Mouse (Mus musculus) intestine, postnatal 0 days (tissue): ENCODE data around the gene Shq1. TPM values are rescaled to one million over a fixed set of nuclear protein-coding genes. Genes with fewer than 3 reads are reported as not detected.
A peak's percentile ranks its signal among the peaks of the same experiment; 100 is the strongest.

ENCODE experiments used
- ATAC-seq: fragments of 200-750 bp; cut with Nextera tagmentation; 2 replicates; pipeline ENCODE4 v1.8.0; 2017; ENCODE audit warnings: mild to moderate bottlenecking, moderate TSS enrichment, moderate library complexity
- H3K27ac ChIP-seq: fragments of 300-500 bp; sonication (generic); 2 replicates; pipeline ENCODE4 v1.5.1; 2014; ENCODE audit warnings: mild to moderate bottlenecking, low read depth, low read length, moderate library complexity
- H3K27me3 ChIP-seq: fragments of 300-500 bp; sonication (generic); replicated peaks from 2 replicates; pipeline ENCODE4 v1.6.1; 2014; ENCODE audit warnings: low read length, mixed read lengths; ENCODE audit not compliant: control insufficient read depth, insufficient read depth
- H3K36me3 ChIP-seq: fragments of 300-500 bp; sonication (generic); 2 replicates; pipeline ENCODE4 v1.6.1; 2014; ENCODE audit warnings: mild to moderate bottlenecking, moderate library complexity; ENCODE audit not compliant: control insufficient read depth, insufficient read depth
- H3K4me1 ChIP-seq: fragments of 300-500 bp; sonication (generic); replicated peaks from 2 replicates; pipeline ENCODE4 v1.6.1; 2014; ENCODE audit warnings: antibody characterized with exemption, low read length, mixed read lengths; ENCODE audit not compliant: control insufficient read depth, insufficient read depth
- H3K4me2 ChIP-seq: fragments of 300-500 bp; sonication (generic); replicated peaks from 2 replicates; pipeline ENCODE4 v1.6.1; 2014; ENCODE audit warnings: low read depth, mild to moderate bottlenecking, moderate library complexity
- H3K4me3 ChIP-seq: fragments of 300-500 bp; sonication (generic); 2 replicates; pipeline ENCODE4 v1.5.1; 2014; ENCODE audit warnings: low read depth, low read length
- H3K9ac ChIP-seq: fragments of 300-500 bp; sonication (generic); 2 replicates; pipeline ENCODE4 v1.6.1; 2014; ENCODE audit warnings: mild to moderate bottlenecking, low read depth, low read length
- H3K9me3 ChIP-seq: fragments of 300-500 bp; sonication (generic); 2 replicates; pipeline ENCODE4 v1.6.1; 2016; ENCODE audit warnings: mixed run types; ENCODE audit not compliant: control insufficient read depth
- CTCF ChIP-seq: sonication (generic); IDR thresholded peaks from 2 replicates; pipeline ENCODE4 v1.5.1; 2016; ENCODE audit warnings: low read depth, mild to moderate bottlenecking, control low read depth, antibody characterized with exemption, moderate library complexity
- WGBS: fragments of 180-500 bp; shearing (Covaris S2); extraction: QIAGEN DNeasy Blood & Tissue Kit; methylation state at CpG from one replicate; pipeline ENCODE4 v1.1.7; 2014; 5-methylcytosine and 5-hydroxymethylcytosine counted together
- polyA plus RNA-seq: library from polyadenylated mRNA; unstranded; fragments of >200 nt; fragmentation: Nextera tagmentation; extraction: Ambion mirVana; gene quantifications from 2 replicates; pipeline ENCODE4 v1.2.1, GENCODE M21; 2015

The Shq1 gene
- polyA plus RNA-seq, 1 experiment from 2014 or later, result 5.8 TPM

GRCm38 (mm10) chr6:100542154-100542997 lies 128.6 kb downstream of the Shq1 start:
- 81% methylated on average over 15 of the region's 15 CpGs for WGBS
- H3K4me2 ChIP-seq, result no peak overlapping the region
- no peaks in the 10 kb centered on the region for H3K4me1 ChIP-seq
- no peaks in the 10 kb centered on the region for H3K36me3 ChIP-seq
- no peaks in the 10 kb centered on the region for H3K27me3 ChIP-seq
- no peak overlapping the region for H3K27ac ChIP-seq
- no peaks in the 10 kb centered on the region for H3K9me3 ChIP-seq
- no peak overlapping the region for H3K4me3 ChIP-seq
- H3K9ac ChIP-seq, result no peak overlapping the region
- no peak for ATAC-seq
- no peak for TF ChIP-seq CTCF

- Histone ChIP-seq H3K9ac (no peak overlapping the region), H3K4me3 (no peak overlapping the region), H3K4me2 (no peak overlapping the region), H3K36me3 (no peaks in the 10 kb centered on the region), H3K4me1 (no peaks in the 10 kb centered on the region), H3K9me3 (no peaks in the 10 kb centered on the region), H3K27ac (no peak overlapping the region), H3K27me3 (no peaks in the 10 kb centered on the region)
- no peak for ATAC-seq
- WGBS, result 46% methylated on average over 4 of the region's 4 CpGs
- peak; percentile 72 for TF ChIP-seq CTCF
These were observed 131.3 kb downstream of the Shq1 start for GRCm38 (mm10) chr6:100539698-100540097.

GRCm38 (mm10) chr6:100538570-100538969 lies 132.4 kb downstream of the Shq1 start:
- H3K27me3 ChIP-seq, result no peaks in the 10 kb centered on the region
- H3K27ac ChIP-seq, result no peak overlapping the region
- no peaks in the 10 kb centered on the region for H3K9me3 ChIP-seq
- H3K36me3 ChIP-seq, result no peaks in the 10 kb centered on the region
- no peak overlapping the region for H3K9ac ChIP-seq
- H3K4me1 ChIP-seq, result no peaks in the 10 kb centered on the region
- H3K4me2 ChIP-seq, result no peak overlapping the region
- WGBS, result 56% methylated on average over 7 of the region's 7 CpGs
- no peak overlapping the region for H3K4me3 ChIP-seq
- no peak for ATAC-seq
- no peak for TF ChIP-seq CTCF

DNA sequence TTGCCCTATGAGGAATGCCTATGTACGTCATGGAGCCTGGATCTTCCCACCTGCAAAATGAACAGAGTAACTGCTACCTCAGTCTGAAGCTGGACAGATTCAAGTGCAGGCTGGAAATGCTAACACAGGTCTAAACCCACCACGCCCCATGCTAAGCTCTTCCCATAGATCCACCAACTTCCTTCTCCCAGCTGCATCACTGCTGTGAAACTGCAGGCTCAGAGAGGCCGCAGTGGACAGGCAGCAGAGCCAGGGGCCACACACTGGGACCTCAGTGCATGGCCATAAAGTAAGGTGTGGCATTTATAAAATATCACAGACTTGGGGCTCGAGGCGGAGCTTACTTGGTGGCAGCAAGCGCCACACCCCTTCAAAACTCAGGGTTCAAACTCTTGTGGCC lies 133.0 kb downstream of the Shq1 start:
- no peaks in the 10 kb centered on the region for H3K4me1 ChIP-seq
- H3K27me3 ChIP-seq, result no peaks in the 10 kb centered on the region
- no peak overlapping the region for H3K4me2 ChIP-seq
- peak; percentile 69 for ATAC-seq
- no peak overlapping the region for H3K9ac ChIP-seq
- no peaks in the 10 kb centered on the region for H3K36me3 ChIP-seq
- no peaks in the 10 kb centered on the region for H3K9me3 ChIP-seq
- TF ChIP-seq CTCF, result no peak
- WGBS, result 43% methylated on average over 6 of the region's 6 CpGs
- H3K4me3 ChIP-seq, result no peak overlapping the region
- H3K27ac ChIP-seq, result no peak overlapping the region

DNA sequence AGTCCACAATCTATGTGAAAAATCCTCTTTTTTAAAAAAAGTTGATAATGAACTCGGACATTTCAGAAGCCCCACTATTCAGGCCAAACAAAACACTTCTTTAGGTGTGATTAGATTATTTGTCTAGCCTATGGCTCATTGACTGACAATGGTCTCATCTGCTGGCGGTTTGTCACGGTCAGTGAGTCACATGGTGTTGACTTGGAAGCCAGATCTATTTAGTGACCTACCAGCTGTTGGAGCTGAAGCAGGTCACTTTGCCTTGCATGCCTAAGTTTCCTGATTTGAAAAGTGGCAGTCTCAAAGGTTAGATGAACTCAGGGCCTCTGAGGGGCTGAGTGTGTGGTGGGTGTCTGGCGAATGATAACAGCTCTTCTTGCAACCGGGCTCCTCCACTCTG lies 133.9 kb downstream of the Shq1 start:
- H3K9ac ChIP-seq, result no peak overlapping the region
- no peak for ATAC-seq
- H3K27me3 ChIP-seq, result no peaks in the 10 kb centered on the region
- no peaks in the 10 kb centered on the region for H3K4me1 ChIP-seq
- H3K4me2 ChIP-seq, result no peak overlapping the region
- no peaks in the 10 kb centered on the region for H3K36me3 ChIP-seq
- no peaks in the 10 kb centered on the region for H3K9me3 ChIP-seq
- WGBS, result 75% methylated on average over 5 of the region's 5 CpGs
- H3K4me3 ChIP-seq, result no peak overlapping the region
- no peak overlapping the region for H3K27ac ChIP-seq
- no peak for TF ChIP-seq CTCF

DNA sequence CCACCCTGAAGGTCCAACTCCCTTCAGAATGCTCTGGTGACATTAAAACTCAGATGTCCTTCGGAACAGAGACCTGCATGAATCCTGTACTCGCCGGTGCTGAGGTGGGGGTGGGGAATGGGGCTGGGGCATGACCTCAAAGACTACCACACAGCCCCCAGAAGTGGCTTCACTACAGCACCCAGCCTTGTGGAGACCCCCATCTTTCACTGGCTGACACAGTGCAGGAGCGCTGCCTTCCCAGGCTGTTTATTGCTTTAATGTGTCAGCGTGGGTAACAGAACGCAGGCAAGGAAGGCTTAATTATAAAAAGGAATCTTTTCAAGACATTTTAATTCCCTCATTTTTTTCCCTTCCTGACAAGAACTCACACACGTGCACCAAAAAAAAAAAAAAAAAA lies 137.6 kb downstream of the Shq1 start:
- no peak overlapping the region for H3K4me3 ChIP-seq
- H3K9me3 ChIP-seq, result no peaks in the 10 kb centered on the region
- no peaks in the 10 kb centered on the region for H3K36me3 ChIP-seq
- no peak overlapping the region for H3K9ac ChIP-seq
- no peaks in the 10 kb centered on the region for H3K4me1 ChIP-seq
- no peaks in the 10 kb centered on the region for H3K27me3 ChIP-seq
- TF ChIP-seq CTCF, result no peak
- 59% methylated on average over 7 of the region's 7 CpGs for WGBS
- ATAC-seq, result no peak
- no peak overlapping the region for H3K27ac ChIP-seq
- H3K4me2 ChIP-seq, result no peak overlapping the region
